Mouse (Mus musculus): Measurements from ENCODE around the gene Uhrf1bp1.

Gene Uhrf1bp1

GRCm38 (mm10) chr17:27947155-27947554, 90.9 kb downstream of the Uhrf1bp1 start:
- DNase-seq (ENCODE audit: low read depth, low spot score), result no peak

Measured in skeletal muscle tissue, adult 2 months (tissue).